Mouse (Mus musculus): ENCODE measurements around the gene Nup88. TPM values are rescaled to one million over a fixed set of nuclear protein-coding genes. Genes with fewer than 3 reads are reported as not detected.

The Nup88 gene
- polyA plus RNA-seq, 2 experiments, result 41.5 to 61.0 TPM

GRCm38 (mm10) chr11:71003611-71004315 is 34.0 kb upstream of the Nup88 start:
- Histone ChIP-seq H3K9me3 (ENCODE audit: control insufficient read depth, low read length) (no peaks in the 10 kb centered on the region), H3K4me2 (ENCODE audit: low read depth) (peak overlapping the region; percentile 93), H3K27ac (peak overlapping the region; percentile 24), H3K4me3 (ENCODE audit: insufficient read depth in 1 of 2, low read depth in 2 of 2, low read length in 2 of 2) (peak overlapping the region; percentile 74 to 92), H3K36me3 (replicated peaks; ENCODE audit: control insufficient read depth, insufficient read depth, low read depth) (peaks cover 4% of the 10 kb centered on the region; the same call in 1 of the 2 replicates), H3K4me1 (replicated peaks; ENCODE audit: control insufficient read depth in 2 of 2, insufficient read depth in 2 of 2, low read length in 1 of 2) (peaks cover 8 to 9% of the 10 kb centered on the region in 2 experiments), H3K27me3 (ENCODE audit: control insufficient read depth, insufficient read depth, low read length) (no peaks in the 10 kb centered on the region), H3K9ac (replicated peaks) (peak overlapping the region; percentile 69)
- peak; percentile 24 to 50 (median 41) for DNase-seq (ENCODE audit: low read depth in 3 of 3, low spot score in 3 of 3)
- under 1% methylated on average over 49 of the region's 49 CpGs for WGBS (ENCODE audit: insufficient replicate concordance)
- peak; percentile 78 for ATAC-seq (ENCODE audit: insufficient read depth)
- TF ChIP-seq EP300 (IDR thresholded peaks at IDR 0.05; ENCODE audit: low read depth), result no peak
- no peak for TF ChIP-seq CTCF (IDR thresholded peaks at IDR 0.05; ENCODE audit: low read depth)

DNA sequence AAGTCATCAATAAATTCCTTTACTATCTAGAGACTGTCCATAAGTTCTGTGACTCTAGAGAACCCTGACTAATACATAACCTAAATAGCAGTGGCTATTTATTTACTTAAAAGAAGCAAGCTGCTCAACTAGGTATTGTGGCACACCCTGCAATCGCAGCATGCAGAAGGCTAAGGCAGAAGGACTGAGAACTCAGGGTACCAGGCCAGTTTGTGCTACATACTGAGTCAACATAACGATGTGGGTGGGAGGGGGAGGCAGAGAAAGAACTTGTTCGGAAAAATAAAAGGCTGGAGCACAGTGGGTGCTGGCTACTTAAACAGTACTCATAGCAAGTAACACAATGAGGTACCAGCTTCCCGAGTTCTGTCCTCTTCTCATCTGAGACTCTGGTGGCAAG is 31.4 kb upstream of the Nup88 start:
- no peak overlapping the region for H3K27ac ChIP-seq
- no peak overlapping the region for H3K4me3 ChIP-seq (ENCODE audit: insufficient read depth in 1 of 2, low read depth in 2 of 2, low read length in 2 of 2)
- peaks cover 20% of the 10 kb centered on the region for H3K36me3 ChIP-seq (replicated peaks; ENCODE audit: control insufficient read depth, insufficient read depth, low read depth)
- 83% methylated on average over 4 of the region's 4 CpGs for WGBS (ENCODE audit: insufficient replicate concordance)
- TF ChIP-seq CTCF (IDR thresholded peaks at IDR 0.05; ENCODE audit: low read depth), result no peak
- no peak for TF ChIP-seq EP300 (IDR thresholded peaks at IDR 0.05; ENCODE audit: low read depth)
- peaks cover 8 to 9% of the 10 kb centered on the region in 2 experiments for H3K4me1 ChIP-seq (replicated peaks; ENCODE audit: control insufficient read depth in 2 of 2, insufficient read depth in 2 of 2, low read length in 1 of 2)
- H3K27me3 ChIP-seq (ENCODE audit: control insufficient read depth, insufficient read depth, low read length), result no peaks in the 10 kb centered on the region
- H3K9me3 ChIP-seq (ENCODE audit: control insufficient read depth, low read length), result no peaks in the 10 kb centered on the region
- DNase-seq (ENCODE audit: low read depth in 3 of 3, low spot score in 3 of 3), result no peak
- no peak for ATAC-seq (ENCODE audit: insufficient read depth)
- no peak overlapping the region for H3K9ac ChIP-seq (replicated peaks)
- H3K4me2 ChIP-seq (ENCODE audit: low read depth), result no peak overlapping the region

- peak; percentile 93 for ATAC-seq (ENCODE audit: insufficient read depth)
- Histone ChIP-seq H3K4me1 (replicated peaks; ENCODE audit: control insufficient read depth in 2 of 2, insufficient read depth in 2 of 2, low read length in 1 of 2) (peaks cover 6 to 9% of the 10 kb centered on the region in 2 experiments), H3K36me3 (replicated peaks; ENCODE audit: control insufficient read depth, insufficient read depth, low read depth) (peaks cover 30% of the 10 kb centered on the region), H3K9ac (replicated peaks) (peak within 1 kb of the TSS; percentile 85), H3K9me3 (ENCODE audit: control insufficient read depth, low read length) (no peaks in the 10 kb centered on the region), H3K4me3 (ENCODE audit: insufficient read depth in 1 of 2, low read depth in 2 of 2, low read length in 2 of 2) (peak within 1 kb of the TSS; percentile 89 to 97), H3K27me3 (ENCODE audit: control insufficient read depth, insufficient read depth, low read length) (no peaks in the 10 kb centered on the region), H3K4me2 (ENCODE audit: low read depth) (peak within 1 kb of the TSS; percentile 98), H3K27ac (peak within 1 kb of the TSS; percentile 20)
- 0% methylated on average over 63 of the region's 64 CpGs for WGBS (ENCODE audit: insufficient replicate concordance)
- DNase-seq (ENCODE audit: low read depth in 3 of 3, low spot score in 3 of 3), result peak; percentile 79 to 84 (median 83)
- TF ChIP-seq EP300 (IDR thresholded peaks at IDR 0.05; ENCODE audit: low read depth), result no peak
- TF ChIP-seq CTCF (IDR thresholded peaks at IDR 0.05; ENCODE audit: low read depth), result peak; percentile 97
Measured at GRCm38 (mm10) chr11:70982557-70983228, 12.9 kb upstream of the Nup88 start, which contains the start of gene C1qbp. C1qbp (minus strand) TSS chr11:70983026.

DNA sequence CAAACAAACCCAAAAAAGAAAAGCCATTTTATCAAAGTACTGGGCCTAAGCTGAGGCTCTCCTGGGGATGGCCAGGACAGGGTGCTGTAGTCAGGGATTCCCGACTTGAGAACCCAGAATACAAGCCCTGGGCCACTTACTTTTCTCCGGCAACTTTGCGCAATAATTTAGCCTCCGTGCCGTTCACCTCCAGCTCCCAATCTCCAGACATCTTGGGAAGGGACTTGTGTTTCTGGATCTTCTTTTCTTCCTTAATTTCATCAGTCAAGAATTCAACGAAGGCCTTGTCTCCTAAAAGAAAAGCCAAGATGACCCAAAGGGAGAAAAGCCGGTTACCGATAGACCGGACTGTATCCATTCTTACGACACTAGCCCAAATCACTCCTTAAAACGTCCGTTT is 12.3 kb upstream of the Nup88 start:
- Histone ChIP-seq H3K27ac (peak overlapping the region; percentile 20), H3K27me3 (ENCODE audit: control insufficient read depth, insufficient read depth, low read length) (no peaks in the 10 kb centered on the region), H3K9ac (replicated peaks) (peak overlapping the region; percentile 85), H3K4me3 (ENCODE audit: insufficient read depth in 1 of 2, low read depth in 2 of 2, low read length in 2 of 2) (peak overlapping the region; percentile 89 to 97), H3K9me3 (ENCODE audit: control insufficient read depth, low read length) (no peaks in the 10 kb centered on the region), H3K36me3 (replicated peaks; ENCODE audit: control insufficient read depth, insufficient read depth, low read depth) (peaks cover 36% of the 10 kb centered on the region), H3K4me1 (replicated peaks; ENCODE audit: control insufficient read depth in 2 of 2, insufficient read depth in 2 of 2, low read length in 1 of 2) (peaks cover 6 to 9% of the 10 kb centered on the region in 2 experiments), H3K4me2 (ENCODE audit: low read depth) (peak overlapping the region; percentile 98)
- TF ChIP-seq EP300 (IDR thresholded peaks at IDR 0.05; ENCODE audit: low read depth) (no peak), CTCF (IDR thresholded peaks at IDR 0.05; ENCODE audit: low read depth) (no peak)
- WGBS (ENCODE audit: insufficient replicate concordance), result 2% methylated on average over 12 of the region's 12 CpGs
- no peak for ATAC-seq (ENCODE audit: insufficient read depth)
- DNase-seq (ENCODE audit: low read depth in 3 of 3, low spot score in 3 of 3), result no peak

Data from liver, embryonic 14.5 days (tissue).